Mouse (Mus musculus) midbrain, embryonic 10.5 days (tissue): ENCODE data around the gene Kbtbd2. TPM values are rescaled to one million over a fixed set of nuclear protein-coding genes. Genes with fewer than 3 reads are reported as not detected.

Experiments used
- DNase-seq: peaks from one replicate; pipeline ENCODE4 v3.0.0-alpha.2; 2017; ENCODE audit warnings: low spot score
- H3K27ac ChIP-seq: fragments of 300-500 bp; sonication (generic); replicated peaks from 2 replicates; pipeline ENCODE4 v1.5.1; 2016; ENCODE audit warnings: mild to moderate bottlenecking
- H3K27me3 ChIP-seq: fragments of 300-500 bp; sonication (generic); 2 replicates; pipeline ENCODE4 v1.6.1; 2016; ENCODE audit warnings: low read depth, mild to moderate bottlenecking; ENCODE audit not compliant: poor library complexity, severe bottlenecking
- H3K36me3 ChIP-seq: fragments of 300-500 bp; sonication (generic); 2 replicates; pipeline ENCODE4 v1.6.1; 2016; ENCODE audit warnings: mild to moderate bottlenecking, moderate library complexity
- H3K4me1 ChIP-seq: fragments of 300-500 bp; sonication (generic); 2 replicates; pipeline ENCODE4 v1.6.1; 2016
- H3K4me3 ChIP-seq: fragments of 300-500 bp; sonication (generic); 2 replicates; pipeline ENCODE4 v1.5.1; 2016; ENCODE audit warnings: mild to moderate bottlenecking, moderate library complexity
- H3K9me3 ChIP-seq: fragments of 300-500 bp; sonication (generic); replicated peaks from 2 replicates; pipeline ENCODE4 v1.6.1; 2016; ENCODE audit warnings: mild to moderate bottlenecking
- WGBS: fragments of 180-500 bp; shearing (Covaris S2); methylation state at CpG from one replicate; pipeline ENCODE4 v1.1.7; 2016; 5-methylcytosine and 5-hydroxymethylcytosine counted together
- polyA plus RNA-seq: library from polyadenylated mRNA; unstranded; fragments of >200 nt; fragmentation: Nextera tagmentation; extraction: Ambion mirVana; gene quantifications from 2 replicates; pipeline ENCODE4 v1.2.1, GENCODE M21; 2016

The Kbtbd2 gene
- 36.6 and 37.2 TPM in 2 replicates for polyA plus RNA-seq

GRCm38 (mm10) chr6:56797311-56798151 is at the start of gene Kbtbd2:
Gene Kbtbd2 (minus strand): TSS chr6:56797813.
- peaks cover 25% of the 10 kb centered on the region for H3K4me1 ChIP-seq
- under 1% methylated on average over 98 of the region's 98 CpGs for WGBS
- peak; percentile 94 for DNase-seq
- H3K4me3 ChIP-seq: peak within 1 kb of the TSS; percentile 85
- peak within 1 kb of the TSS; percentile 99 for H3K27ac ChIP-seq
- H3K27me3 ChIP-seq: no peaks in the 10 kb centered on the region
- H3K36me3 ChIP-seq: peaks cover 18% of the 10 kb centered on the region
- no peaks in the 10 kb centered on the region for H3K9me3 ChIP-seq

- Histone ChIP-seq H3K27me3 (no peaks in the 10 kb centered on the region), H3K36me3 (no peaks in the 10 kb centered on the region), H3K27ac (no peak overlapping the region), H3K9me3 (no peaks in the 10 kb centered on the region), H3K4me1 (no peaks in the 10 kb centered on the region), H3K4me3 (no peak overlapping the region)
- no peak for DNase-seq
- 94% methylated on average over 2 of the region's 2 CpGs for WGBS
These were observed 46.8 kb upstream of the Kbtbd2 start for GRCm38 (mm10) chr6:56844365-56844764.

GRCm38 (mm10) chr6:56843229-56843628 is 45.6 kb upstream of the Kbtbd2 start:
- Histone ChIP-seq H3K27ac (no peak overlapping the region), H3K36me3 (no peaks in the 10 kb centered on the region), H3K4me3 (no peak overlapping the region), H3K4me1 (no peaks in the 10 kb centered on the region), H3K9me3 (no peaks in the 10 kb centered on the region), H3K27me3 (no peaks in the 10 kb centered on the region)
- WGBS: 85% methylated on average over 3 of the region's 3 CpGs
- no peak for DNase-seq

GRCm38 (mm10) chr6:56837621-56838020 is 40.0 kb upstream of the Kbtbd2 start:
- no peaks in the 10 kb centered on the region for H3K27me3 ChIP-seq
- H3K36me3 ChIP-seq: peaks cover 12% of the 10 kb centered on the region
- H3K9me3 ChIP-seq: no peaks in the 10 kb centered on the region
- 91% methylated on average over 3 of the region's 3 CpGs for WGBS
- no peak overlapping the region for H3K27ac ChIP-seq
- no peak overlapping the region for H3K4me3 ChIP-seq
- no peak for DNase-seq
- H3K4me1 ChIP-seq: peaks cover 9% of the 10 kb centered on the region

- no peaks in the 10 kb centered on the region for H3K9me3 ChIP-seq
These were observed 39.6 kb upstream of the Kbtbd2 start for GRCm38 (mm10) chr6:56837166-56837565.

GRCm38 (mm10) chr6:56835532-56835931 is 37.9 kb upstream of the Kbtbd2 start:
- WGBS: 86% methylated on average over 10 of the region's 10 CpGs

More at GRCm38 (mm10) chr6:56837166-56837565, 39.6 kb upstream of the Kbtbd2 start:
- Histone ChIP-seq H3K27me3 (no peaks in the 10 kb centered on the region), H3K4me1 (peaks cover 14% of the 10 kb centered on the region), H3K36me3 (peaks cover 12% of the 10 kb centered on the region), H3K27ac (no peak overlapping the region), H3K4me3 (no peak overlapping the region)
- 95% methylated on average over 12 of the region's 12 CpGs for WGBS
- DNase-seq: no peak

GRCm38 (mm10) chr6:56834769-56835168 is 37.2 kb upstream of the Kbtbd2 start:
- Histone ChIP-seq H3K9me3 (no peaks in the 10 kb centered on the region), H3K27me3 (peaks cover 12% of the 10 kb centered on the region; the same call in 1 of the 2 replicates)
- DNase-seq: no peak

More at GRCm38 (mm10) chr6:56835532-56835931, 37.9 kb upstream of the Kbtbd2 start:
- Histone ChIP-seq H3K4me1 (peaks cover 25% of the 10 kb centered on the region), H3K27me3 (peaks cover 4% of the 10 kb centered on the region; the same call in 1 of the 2 replicates), H3K4me3 (no peak overlapping the region), H3K27ac (no peak overlapping the region), H3K9me3 (no peaks in the 10 kb centered on the region), H3K36me3 (peaks cover 12% of the 10 kb centered on the region)
- no peak for DNase-seq

GRCm38 (mm10) chr6:56832830-56833229 is 35.2 kb upstream of the Kbtbd2 start:
- peaks cover 12% of the 10 kb centered on the region for H3K36me3 ChIP-seq
- H3K27ac ChIP-seq: no peak overlapping the region
- peaks cover 12% of the 10 kb centered on the region; the same call in 1 of the 2 replicates for H3K27me3 ChIP-seq
- peak overlapping the region; percentile 73 for H3K4me3 ChIP-seq
- DNase-seq: no peak
- no peaks in the 10 kb centered on the region for H3K9me3 ChIP-seq
- H3K4me1 ChIP-seq: peaks cover 25% of the 10 kb centered on the region

More at GRCm38 (mm10) chr6:56834769-56835168, 37.2 kb upstream of the Kbtbd2 start:
- 62% methylated on average over 5 of the region's 5 CpGs for WGBS
- Histone ChIP-seq H3K4me1 (peaks cover 25% of the 10 kb centered on the region), H3K27ac (no peak overlapping the region), H3K36me3 (peaks cover 12% of the 10 kb centered on the region), H3K4me3 (no peak overlapping the region)

- peaks cover 25% of the 10 kb centered on the region for H3K4me1 ChIP-seq
These were observed 34.8 kb upstream of the Kbtbd2 start for GRCm38 (mm10) chr6:56832407-56832796.

GRCm38 (mm10) chr6:56831697-56832406 is 34.2 kb upstream of the Kbtbd2 start, which contains the start of gene Fkbp9:
Gene Fkbp9 (plus strand): TSS chr6:56832059.
- Histone ChIP-seq H3K27me3 (peaks cover 12% of the 10 kb centered on the region; the same call in 1 of the 2 replicates), H3K4me1 (peaks cover 25% of the 10 kb centered on the region), H3K4me3 (peak within 1 kb of the TSS; percentile 73), H3K36me3 (peaks cover 12% of the 10 kb centered on the region), H3K27ac (peak within 1 kb of the TSS; percentile 90), H3K9me3 (no peaks in the 10 kb centered on the region)
- WGBS: under 1% methylated on average over 58 of the region's 58 CpGs
- peak; percentile 85 for DNase-seq

More at GRCm38 (mm10) chr6:56832407-56832796, 34.8 kb upstream of the Kbtbd2 start:
- Histone ChIP-seq H3K36me3 (peaks cover 12% of the 10 kb centered on the region), H3K27ac (peak overlapping the region; percentile 90), H3K27me3 (peaks cover 12% of the 10 kb centered on the region; the same call in 1 of the 2 replicates), H3K4me3 (peak overlapping the region; percentile 73), H3K9me3 (no peaks in the 10 kb centered on the region)
- 4% methylated on average over 15 of the region's 15 CpGs for WGBS
- DNase-seq: no peak

- Histone ChIP-seq H3K27ac (no peak overlapping the region), H3K4me1 (no peaks in the 10 kb centered on the region; the same call in 1 of the 2 replicates), H3K36me3 (no peaks in the 10 kb centered on the region), H3K27me3 (peaks cover 15% of the 10 kb centered on the region), H3K9me3 (no peaks in the 10 kb centered on the region), H3K4me3 (no peak overlapping the region)
- WGBS: 70% methylated on average over 3 of the region's 3 CpGs
- DNase-seq: no peak
These were observed 28.0 kb upstream of the Kbtbd2 start for GRCm38 (mm10) chr6:56825657-56826056.

- DNase-seq: no peak
- H3K36me3 ChIP-seq: no peaks in the 10 kb centered on the region
- H3K9me3 ChIP-seq: no peaks in the 10 kb centered on the region
- no peaks in the 10 kb centered on the region for H3K4me1 ChIP-seq
- no peak overlapping the region for H3K27ac ChIP-seq
- no peaks in the 10 kb centered on the region for H3K27me3 ChIP-seq
- WGBS: 87% methylated on average over 2 of the region's 2 CpGs
- no peak overlapping the region for H3K4me3 ChIP-seq
These were observed 21.5 kb upstream of the Kbtbd2 start for GRCm38 (mm10) chr6:56819124-56819487.
